Mouse (Mus musculus) olfactory bulb, adult 2 months (tissue): Measurements from ENCODE around the gene Mael.

Source experiments
- CTCF ChIP-seq: fragments of 200-500 bp; IDR thresholded peaks from 2 replicates; pipeline ENCODE4 v1.5.1; 2012; ENCODE audit warnings: low read depth, mild to moderate bottlenecking, low read length, moderate library complexity; ENCODE audit not compliant: insufficient read depth
- POLR2A ChIP-seq: fragments of 200-500 bp; IDR thresholded peaks from 2 replicates; pipeline ENCODE4 v1.6.1; 2012; ENCODE audit warnings: mild to moderate bottlenecking, low read depth, low read length, moderate library complexity; ENCODE audit not compliant: insufficient read depth

DNA sequence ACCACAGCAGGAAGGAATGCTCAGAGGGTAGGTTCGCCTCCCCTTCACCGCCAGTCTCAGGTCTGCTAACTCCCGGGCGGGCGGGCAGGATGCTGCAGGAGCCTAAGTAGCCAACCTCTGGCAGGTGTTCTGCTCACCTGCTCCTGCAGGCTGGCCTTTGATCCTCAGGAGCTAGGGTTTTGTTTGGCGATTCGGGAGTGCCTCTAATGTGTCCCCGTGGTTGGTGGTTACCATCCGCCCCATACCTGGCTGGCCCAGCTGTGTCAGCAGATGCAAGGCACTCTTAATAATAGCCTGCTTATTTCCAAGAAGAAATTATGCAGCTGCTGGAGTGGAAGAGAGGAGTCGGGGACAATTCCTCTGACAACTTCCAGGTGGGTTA, 83.4 kb downstream of the Mael start:
- TF ChIP-seq POLR2A (no peak), CTCF (no peak)
